Mouse (Mus musculus) heart, embryonic 11.5 days (tissue): ENCODE data around the gene A530016L24Rik. TPM values are rescaled to one million over a fixed set of nuclear protein-coding genes. Genes with fewer than 3 reads are reported as not detected.

Experiments used
- ATAC-seq: fragments of 200-750 bp; cut with Nextera tagmentation; replicated peaks from 2 replicates; pipeline ENCODE4 v1.8.0; 2017; ENCODE audit warnings: moderate library complexity; ENCODE audit not compliant: insufficient number of reproducible peaks, low FRiP score, low TSS enrichment
- H3K27ac ChIP-seq: fragments of 300-500 bp; sonication (generic); 2 replicates; pipeline ENCODE4 v1.5.1; 2014; ENCODE audit warnings: mild to moderate bottlenecking, low read depth, low read length
- H3K27me3 ChIP-seq: fragments of 300-500 bp; sonication (generic); 2 replicates; pipeline ENCODE4 v1.6.1; 2014; ENCODE audit warnings: mild to moderate bottlenecking, low read length, mixed read lengths; ENCODE audit not compliant: control insufficient read depth, insufficient read depth
- H3K36me3 ChIP-seq: fragments of 300-500 bp; sonication (generic); 2 replicates; pipeline ENCODE4 v1.6.1; 2014; ENCODE audit warnings: mild to moderate bottlenecking, low read length, moderate library complexity, mixed read lengths; ENCODE audit not compliant: control insufficient read depth, insufficient read depth
- H3K4me1 ChIP-seq: fragments of 300-500 bp; sonication (generic); 2 replicates; pipeline ENCODE4 v1.6.1; 2014; ENCODE audit warnings: low read length; ENCODE audit not compliant: control insufficient read depth, insufficient read depth
- H3K4me2 ChIP-seq: fragments of 300-500 bp; sonication (generic); 2 replicates; pipeline ENCODE4 v1.6.1; 2014; ENCODE audit warnings: mild to moderate bottlenecking, moderate library complexity
- H3K4me3 ChIP-seq: fragments of 300-500 bp; sonication (generic); 2 replicates; pipeline ENCODE4 v1.5.1; 2014; ENCODE audit warnings: low read depth, low read length
- H3K9ac ChIP-seq: fragments of 300-500 bp; sonication (generic); 2 replicates; pipeline ENCODE4 v1.6.1; 2014; ENCODE audit warnings: mild to moderate bottlenecking, low read depth, low read length, moderate library complexity
- H3K9me3 ChIP-seq: fragments of 300-500 bp; sonication (generic); replicated peaks from 2 replicates; pipeline ENCODE4 v1.6.1; 2016; ENCODE audit warnings: low read length; ENCODE audit not compliant: control insufficient read depth
- whole genome bisulfite sequencing: fragments of 180-500 bp; shearing (Covaris S2); extraction: QIAGEN DNeasy Blood & Tissue Kit; methylation state at CpG from one replicate; pipeline ENCODE4 v1.1.7; 2014; ENCODE audit not compliant: insufficient replicate concordance; 5-methylcytosine and 5-hydroxymethylcytosine counted together
- polyA plus RNA-seq: library from polyadenylated mRNA; unstranded; fragments of >200 nt; fragmentation: Nextera tagmentation; extraction: Ambion mirVana; gene quantifications from 2 replicates; pipeline ENCODE4 v1.2.1, GENCODE M21; 2014

Gene A530016L24Rik
- polyA plus RNA-seq, 1 experiment from 2014 or later: 8.7 TPM

GRCm38 (mm10) chr12:112544946-112545701, 55.9 kb downstream of the A530016L24Rik start:
- no peaks in the 10 kb centered on the region for H3K27me3 ChIP-seq
- H3K36me3 ChIP-seq: no peaks in the 10 kb centered on the region
- ATAC-seq: no peak
- no peak overlapping the region for H3K27ac ChIP-seq
- 33% methylated on average over 12 of the region's 12 CpGs for WGBS
- no peak overlapping the region; the same call in 1 of the 2 replicates for H3K9ac ChIP-seq
- H3K4me3 ChIP-seq: no peak overlapping the region
- no peak overlapping the region for H3K4me2 ChIP-seq
- H3K9me3 ChIP-seq: no peaks in the 10 kb centered on the region
- peaks cover 18% of the 10 kb centered on the region for H3K4me1 ChIP-seq

GRCm38 (mm10) chr12:112546110-112546509, 56.9 kb downstream of the A530016L24Rik start:
- no peak overlapping the region for H3K27ac ChIP-seq
- H3K27me3 ChIP-seq: no peaks in the 10 kb centered on the region
- ATAC-seq: no peak
- H3K36me3 ChIP-seq: no peaks in the 10 kb centered on the region
- H3K4me3 ChIP-seq: no peak overlapping the region
- WGBS: 88% methylated on average over 8 of the region's 8 CpGs
- H3K4me2 ChIP-seq: no peak overlapping the region
- H3K4me1 ChIP-seq: peaks cover 16% of the 10 kb centered on the region
- no peaks in the 10 kb centered on the region for H3K9me3 ChIP-seq
- no peak overlapping the region for H3K9ac ChIP-seq

DNA sequence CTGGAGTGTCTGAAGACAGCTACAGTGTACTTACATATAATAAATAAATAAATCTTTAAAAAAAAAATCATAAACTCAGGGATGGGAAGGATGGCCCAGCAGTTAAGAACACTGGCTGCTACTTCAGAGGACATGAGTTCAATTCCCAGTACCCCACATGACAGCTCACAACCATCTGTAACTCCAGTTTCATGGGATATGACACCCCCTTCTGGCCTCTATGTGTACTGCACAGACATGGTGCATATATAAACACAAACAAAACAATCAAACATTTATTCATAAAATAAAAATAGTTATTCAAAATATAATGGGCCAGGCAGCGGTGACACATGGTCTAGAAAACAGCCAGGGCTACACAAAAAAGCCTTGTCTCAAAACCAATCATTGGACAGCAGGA, 60.0 kb downstream of the A530016L24Rik start:
- H3K4me1 ChIP-seq: peaks cover 5% of the 10 kb centered on the region
- WGBS: 81% methylated on average over 1 of the region's 1 CpGs

More for the DNA sequence above, 60.0 kb downstream of the A530016L24Rik start:
- Histone ChIP-seq H3K4me2 (no peak overlapping the region), H3K9me3 (no peaks in the 10 kb centered on the region), H3K4me3 (no peak overlapping the region), H3K36me3 (no peaks in the 10 kb centered on the region), H3K9ac (no peak overlapping the region), H3K27me3 (no peaks in the 10 kb centered on the region), H3K27ac (no peak overlapping the region)
- no peak for ATAC-seq

Other genes starting within 250 kb of the A530016L24Rik start
- gene Tmem179, start 27.3 kb downstream of the A530016L24Rik start, polyA plus RNA-seq: 0.69 and 0.73 TPM in 2 replicates
- 3.2 and 3.8 TPM in 2 replicates for gene Inf2, start 99.3 kb downstream of the A530016L24Rik start, polyA plus RNA-seq
- 73.3 and 75.2 TPM in 2 replicates for gene Adssl1, start 130.6 kb downstream of the A530016L24Rik start, polyA plus RNA-seq
- 141 and 156 TPM in 2 replicates for gene Siva1, start 155.2 kb downstream of the A530016L24Rik start, polyA plus RNA-seq
- gene Akt1, start 185.4 kb downstream of the A530016L24Rik start, polyA plus RNA-seq: 94.2 and 108 TPM in 2 replicates
- gene Zbtb42, start 189.4 kb downstream of the A530016L24Rik start, polyA plus RNA-seq: 2.8 and 4.2 TPM in 2 replicates
- 2.6 and 3.1 TPM in 2 replicates for gene Cep170b, start 231.0 kb downstream of the A530016L24Rik start, polyA plus RNA-seq